Mouse (Mus musculus) CH12.LX (cell line): ENCODE results near the gene Qprt. TPM values are rescaled to one million over a fixed set of nuclear protein-coding genes. Genes with fewer than 3 reads are reported as not detected.

Experiments
- DNase-seq: peaks from one replicate; pipeline ENCODE4 v3.0.0-alpha.2; 2013; ENCODE audit errors: extremely low read depth
- H3K27ac ChIP-seq: 2 replicates; pipeline ENCODE4 v1.5.1; 2012; ENCODE audit warnings: low read depth, mild to moderate bottlenecking, control low read depth, moderate library complexity; ENCODE audit not compliant: insufficient read depth
- H3K27me3 ChIP-seq: replicated peaks from 2 replicates; pipeline ENCODE3; 2012; ENCODE audit warnings: inconsistent platforms
- H3K36me3 ChIP-seq, 2 experiments: replicated peaks in 1 of 2; 2 replicates each; pipeline versions ENCODE3 to v1.6.1; 2012; ENCODE audit warnings: inconsistent platforms in 1 of 2, low read length in 1 of 2, mild to moderate bottlenecking in 1 of 2, mixed read lengths in 1 of 2, moderate library complexity in 1 of 2; ENCODE audit not compliant: control insufficient read depth in 1 of 2, insufficient read depth in 1 of 2
- H3K4me1 ChIP-seq, 2 experiments: 2 replicates each; pipeline ENCODE4 v1.6.1; 2012; ENCODE audit warnings: inconsistent platforms in 1 of 2, moderate library complexity in 1 of 2; ENCODE audit not compliant: insufficient read depth in 2 of 2, control insufficient read depth in 1 of 2
- H3K4me2 ChIP-seq: 2 replicates; pipeline ENCODE4 v1.6.1; 2012; ENCODE audit warnings: low read depth, mild to moderate bottlenecking, control low read depth; ENCODE audit not compliant: poor library complexity, insufficient read depth, severe bottlenecking
- H3K4me3 ChIP-seq, 3 experiments: fragments of 150-350 bp in 1 of 3; sonication (generic) in 1 of 3; replicated peaks in 1 of 3; 2 replicates each; pipeline versions ENCODE3 to v1.5.1; 2011 to 2012; ENCODE audit warnings: low read depth in 2 of 3, low read length in 2 of 3, mild to moderate bottlenecking in 2 of 3, moderate library complexity in 2 of 3, control low read depth in 1 of 3, improper control_type of control experiment in 1 of 3, inconsistent platforms in 1 of 3, mixed read lengths in 1 of 3; ENCODE audit not compliant: poor library complexity in 1 of 3
- H3K79me2 ChIP-seq: replicated peaks from 2 replicates; pipeline ENCODE4 v1.6.1; 2012; ENCODE audit warnings: mild to moderate bottlenecking, moderate library complexity; ENCODE audit not compliant: control insufficient read depth, poor library complexity, insufficient read depth, severe bottlenecking; ENCODE audit errors: extremely low read depth
- H3K9ac ChIP-seq: 2 replicates; pipeline ENCODE4 v1.6.1; 2012; ENCODE audit warnings: low read depth, mild to moderate bottlenecking, control low read depth, moderate library complexity; ENCODE audit not compliant: insufficient read depth
- H3K9me3 ChIP-seq: replicated peaks from 2 replicates; pipeline ENCODE3; 2012; ENCODE audit warnings: low read length, inconsistent platforms, mixed read lengths
- CTCF ChIP-seq, 2 experiments: IDR thresholded peaks in 1 of 2; conservative IDR thresholded peaks in 1 of 2; 2 replicates each; pipeline ENCODE4 v1.5.1; 2011 to 2012; ENCODE audit warnings: low read depth in 2 of 2, low read length in 2 of 2, improper control_type of control experiment in 1 of 2, inconsistent platforms in 1 of 2, mild to moderate bottlenecking in 1 of 2, moderate library complexity in 1 of 2
- ELF1 ChIP-seq: IDR thresholded peaks from 2 replicates; pipeline ENCODE4 v1.6.1; 2014; ENCODE audit warnings: low read depth, mild to moderate bottlenecking, inconsistent platforms, low read length, improper control_type of control experiment
- GABPA ChIP-seq: IDR thresholded peaks from 2 replicates; pipeline ENCODE4 v1.6.1; 2012; ENCODE audit warnings: low read depth, low read length, improper control_type of control experiment, inconsistent platforms; ENCODE audit not compliant: insufficient replicate concordance
- HCFC1 ChIP-seq: IDR thresholded peaks from 2 replicates; pipeline ENCODE4 v1.6.1; 2012; ENCODE audit warnings: low read depth, mild to moderate bottlenecking, inconsistent platforms, low read length, improper control_type of control experiment
- JUND ChIP-seq: conservative IDR thresholded peaks from 2 replicates; pipeline ENCODE4 v1.6.1; 2011; ENCODE audit warnings: low read depth, low read length, improper control_type of control experiment
- MAX ChIP-seq: IDR thresholded peaks from 2 replicates; pipeline ENCODE4 v1.6.1; 2011; ENCODE audit warnings: low read length, improper control_type of control experiment
- MEF2A ChIP-seq: IDR thresholded peaks from 2 replicates; pipeline ENCODE4 v1.6.1; 2014; ENCODE audit warnings: low read depth, mild to moderate bottlenecking, inconsistent platforms, low read length, improper control_type of control experiment, borderline replicate concordance
- MXI1 ChIP-seq: IDR thresholded peaks from 2 replicates; pipeline ENCODE4 v1.6.1; 2011; ENCODE audit warnings: mild to moderate bottlenecking, low read depth, low read length, improper control_type of control experiment
- MYC ChIP-seq: IDR thresholded peaks from 2 replicates; pipeline ENCODE4 v1.6.1; 2011; ENCODE audit warnings: low read depth, mild to moderate bottlenecking, improper control_type of control experiment, low read length
- POLR2A ChIP-seq: IDR thresholded peaks from 2 replicates; pipeline ENCODE4 v1.6.1; 2011; ENCODE audit warnings: low read depth, mild to moderate bottlenecking, improper control_type of control experiment, low read length
- TBP ChIP-seq: conservative IDR thresholded peaks from 2 replicates; pipeline ENCODE4 v1.6.1; 2011; ENCODE audit warnings: low read depth, low read length, improper control_type of control experiment
- TCF12 ChIP-seq: IDR thresholded peaks from 2 replicates; pipeline ENCODE4 v1.6.1; 2014; ENCODE audit warnings: low read depth, mild to moderate bottlenecking, inconsistent platforms, low read length, improper control_type of control experiment
- ZC3H11A ChIP-seq: IDR thresholded peaks from 2 replicates; pipeline ENCODE4 v1.6.1; 2012; ENCODE audit warnings: low read depth, mild to moderate bottlenecking, inconsistent platforms, low read length, improper control_type of control experiment
- ZKSCAN1 ChIP-seq: IDR thresholded peaks from 2 replicates; pipeline ENCODE4 v1.6.1; 2012; ENCODE audit warnings: low read depth, inconsistent platforms, low read length, improper control_type of control experiment, borderline replicate concordance
- dilution Hi-C: fragments of 300-500 bp; cut with MboI; formaldehyde crosslinking; loops from 2 replicates; pipeline ENCODE4 v1.14.3; 2020; ENCODE audit warnings: low sequenced_read_pairs; ENCODE audit not compliant: extremely low pct_unique_long_range_greater_than_20kb, extremely low pct_ligation_motif_present
- in situ Hi-C: fragments of 300-500 bp; cut with MboI; formaldehyde crosslinking; loops from 3 replicates; pipeline ENCODE4 v1.14.3; 2019; ENCODE audit warnings: low sequenced_read_pairs, low pct_ligation_motif_present, low pct_unique_long_range_greater_than_20kb, mixed read lengths
- polyA plus RNA-seq: library from polyadenylated mRNA; unstranded; fragments of >175 nt; gene quantifications from 2 replicates; pipeline ENCODE4 v1.2.1, GENCODE M21; 2012; ENCODE audit warnings: low read depth; ENCODE audit not compliant: insufficient read length
- total RNA-seq, 2 experiments: library from RNA; depleted of rRNA; stranded (reverse); fragments of 300-350 nt in 1 of 2; fragments of >200 nt in 1 of 2; gene quantifications; 2 replicates each; pipeline ENCODE4 v1.2.3; 2012 to 2014

Qprt gene
- total and polyA plus RNA-seq, 3 experiments = 0.14 to 0.30 TPM; not detected in 1

- dilution Hi-C loops (no loop called here), in situ Hi-C loops (no loop called here)
- no peak overlapping the region for H3K4me2 ChIP-seq
- peaks cover 2% of the 10 kb centered on the region for H3K9me3 ChIP-seq
- no peak overlapping the region for H3K27ac ChIP-seq
- no peak for DNase-seq
- H3K9ac ChIP-seq = no peak overlapping the region
- H3K79me2 ChIP-seq = no peaks in the 10 kb centered on the region
- H3K27me3 ChIP-seq = no peaks in the 10 kb centered on the region
- no peak overlapping the region for H3K4me3 ChIP-seq
- peaks cover 0 to 25% of the 10 kb centered on the region in 2 experiments; a peak in 3 of 4 replicates for H3K4me1 ChIP-seq
- H3K36me3 ChIP-seq = peaks cover 0 to 2% of the 10 kb centered on the region in 2 experiments
- TF ChIP-seq TCF12 = 0 out of 2 replicates have a peak, but pooled peaks have one; percentile 22
- TF ChIP-seq HCFC1 = no peak
- TF ChIP-seq MEF2A = peak; percentile 65; the same call in 1 of the 2 replicates
- TF ChIP-seq MYC = peak; percentile 52; the same call in 1 of the 2 replicates
- TF ChIP-seq MAX = peak; percentile 26; the same call in 1 of the 2 replicates
- no peak for TF ChIP-seq ZKSCAN1
- no peak for TF ChIP-seq POLR2A
Observed at GRCm38 (mm10) chr7:127153477-127153876, 31.5 kb upstream of the Qprt start.

GRCm38 (mm10) chr7:127152464-127152863 lies 30.4 kb upstream of the Qprt start:
- H3K4me1 ChIP-seq = peaks cover 0 to 22% of the 10 kb centered on the region in 2 experiments; a peak in 3 of 4 replicates
- no peaks in the 10 kb centered on the region for H3K79me2 ChIP-seq
- in situ Hi-C loops (no loop called here), dilution Hi-C loops (no loop called here)
- no peak overlapping the region for H3K9ac ChIP-seq
- peaks cover 2% of the 10 kb centered on the region for H3K9me3 ChIP-seq
- TF ChIP-seq ZKSCAN1 = peak; percentile 68
- TF ChIP-seq MXI1 = no peak
- no peak overlapping the region for H3K4me2 ChIP-seq
- no peak for DNase-seq
- no peak overlapping the region for H3K4me3 ChIP-seq
- peaks cover 0 to 2% of the 10 kb centered on the region in 2 experiments for H3K36me3 ChIP-seq
- no peak overlapping the region for H3K27ac ChIP-seq
- H3K27me3 ChIP-seq = no peaks in the 10 kb centered on the region

- no peak overlapping the region for H3K9ac ChIP-seq
- peaks cover 3 to 15% of the 10 kb centered on the region in 2 experiments for H3K4me1 ChIP-seq
- no peaks in the 10 kb centered on the region for H3K79me2 ChIP-seq
- no peaks in the 10 kb centered on the region for H3K27me3 ChIP-seq
- in situ Hi-C loops (no loop called here), dilution Hi-C loops (no loop called here)
- H3K4me3 ChIP-seq = no peak overlapping the region
- H3K9me3 ChIP-seq = peaks cover 2% of the 10 kb centered on the region
- no peak for DNase-seq
- H3K4me2 ChIP-seq = no peak overlapping the region
- no peaks in the 10 kb centered on the region for H3K36me3 ChIP-seq
- TF ChIP-seq CTCF (conservative IDR thresholded peaks at IDR 0.05 in 1 of 2, IDR thresholded peaks at IDR 0.05 in 1 of 2; ENCODE audit: low read depth in 2 of 2, low read length in 2 of 2) (no peak), ZC3H11A (no peak), ELF1 (no peak), MEF2A (no peak), TBP (no peak), GABPA (no peak), JUND (no peak)
- TF ChIP-seq, all 38 proteins: peak for 0
- H3K27ac ChIP-seq = no peak overlapping the region
Observed at GRCm38 (mm10) chr7:127147901-127148300, 25.9 kb upstream of the Qprt start.
